Mouse (Mus musculus) T-helper 2 cell (primary cell): ENCODE data around the gene Rem2.

Experiments
- in situ Hi-C: fragments of 300-600 bp; cut with MboI, MseI; formaldehyde crosslinking; loops from one replicate; pipeline ENCODE4 v1.15.1; 2025; ENCODE audit warnings: high pct_unique_total_duplicates

The Rem2 gene

GRCm38 (mm10) chr14:54475941-54476844, at the start of gene Rem2:
TSS of gene Rem2 (plus strand) at chr14:54476100.
- in situ Hi-C loops = no loop called here

- in situ Hi-C loops = loop anchor here (10.0 kb wide), 1 partner anchor 192 kb away; no protein-coding TSS in a partner anchor
These were observed 49.1 kb upstream of the Rem2 start, which contains the start of gene Mrpl52 for GRCm38 (mm10) chr14:54426689-54427398. TSS of gene Mrpl52 (plus strand) at chr14:54426909.

GRCm38 (mm10) chr14:54427696-54428095, 48.2 kb upstream of the Rem2 start:
- in situ Hi-C loops = loop anchor here (10.0 kb wide), 1 partner anchor 193 kb away; no protein-coding TSS in a partner anchor

GRCm38 (mm10) chr14:54428421-54428820, 47.5 kb upstream of the Rem2 start:
- in situ Hi-C loops = loop anchor here (10.0 kb wide), 1 partner anchor 194 kb away; no protein-coding TSS in a partner anchor

GRCm38 (mm10) chr14:54429332-54430093, 46.4 kb upstream of the Rem2 start:
- in situ Hi-C loops = loop anchor here (10.0 kb wide), 1 partner anchor 195 kb away; no protein-coding TSS in a partner anchor

GRCm38 (mm10) chr14:54430406-54431145, 45.3 kb upstream of the Rem2 start:
- in situ Hi-C loops = no loop called here

- in situ Hi-C loops = no loop called here
These were observed 44.4 kb upstream of the Rem2 start, which contains the start of gene Mmp14 for GRCm38 (mm10) chr14:54431334-54432077. TSS of gene Mmp14 (plus strand) at chr14:54431612.

GRCm38 (mm10) chr14:54432078-54432836, 43.6 kb upstream of the Rem2 start:
- in situ Hi-C loops = no loop called here

- in situ Hi-C loops = no loop called here
These were observed 42.8 kb upstream of the Rem2 start for GRCm38 (mm10) chr14:54432837-54433830.

GRCm38 (mm10) chr14:54433941-54434531, 41.9 kb upstream of the Rem2 start:
- in situ Hi-C loops = no loop called here

- in situ Hi-C loops = no loop called here
These were observed 40.5 kb upstream of the Rem2 start for GRCm38 (mm10) chr14:54435194-54435918.

- in situ Hi-C loops = no loop called here
These were observed 36.7 kb upstream of the Rem2 start for GRCm38 (mm10) chr14:54439155-54439554.

GRCm38 (mm10) chr14:54439610-54440009, 36.3 kb upstream of the Rem2 start:
- in situ Hi-C loops = no loop called here

GRCm38 (mm10) chr14:54440538-54440937, 35.4 kb upstream of the Rem2 start:
- in situ Hi-C loops = no loop called here

GRCm38 (mm10) chr14:54441365-54441764, 34.5 kb upstream of the Rem2 start:
- in situ Hi-C loops = no loop called here

- in situ Hi-C loops = no loop called here
These were observed 33.4 kb upstream of the Rem2 start for GRCm38 (mm10) chr14:54442548-54442947.

GRCm38 (mm10) chr14:54443196-54443595, 32.7 kb upstream of the Rem2 start:
- in situ Hi-C loops = no loop called here
